ENCODE assay signal across 22 mouse cellular contexts in the genomic region with DNA sequence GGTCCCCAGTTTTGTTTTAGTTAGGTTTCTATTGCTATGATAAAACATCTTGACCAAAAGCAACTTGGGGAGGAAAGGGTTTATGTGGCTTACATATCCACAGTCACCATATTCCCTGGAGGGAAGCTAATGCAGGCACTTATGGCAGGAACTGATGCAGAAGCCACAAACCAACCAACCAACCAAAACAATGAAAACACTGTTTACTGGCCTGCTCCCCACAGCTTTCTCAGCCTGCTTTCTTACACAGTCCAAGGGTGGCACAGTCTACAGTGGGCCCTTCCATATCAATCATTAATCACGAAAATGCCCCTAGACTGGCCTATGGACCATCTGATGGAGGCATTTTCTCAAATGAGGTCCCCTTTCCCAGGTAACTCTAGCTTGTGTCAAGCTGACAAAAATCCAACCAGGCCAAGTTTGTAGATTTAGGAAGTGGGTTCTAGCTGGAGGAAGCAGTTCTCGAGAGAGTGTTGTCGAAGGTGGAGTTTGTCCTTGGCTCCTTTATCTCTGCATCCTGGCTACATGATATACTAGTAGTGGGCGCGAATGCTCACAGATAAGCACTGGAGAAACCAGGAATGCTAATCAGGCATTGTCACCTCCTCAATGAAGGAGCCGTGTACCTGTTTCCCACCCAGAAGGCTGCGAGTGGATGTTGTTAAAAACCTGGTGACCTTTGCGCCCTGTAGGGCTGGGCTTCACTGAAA. TPM values are rescaled to one million over a fixed set of nuclear protein-coding genes. Genes with fewer than 3 reads are reported as not detected.
"Had no signal": no experiment of that assay in that cellular context is flagged by ENCODE, and none has a peak within 500 bp of the region (broad histone marks: within the 10 kb centered on the region; RNA-seq: fewer than 3 reads in every experiment).

No protein-coding gene starts in this region.

- H3K4me1 ChIP-seq: limb, embryonic 13.5 days; midbrain, embryonic 10.5 days; neural tube, embryonic 12.5 days; stomach, embryonic 15.5 days had no signal

- H3K27me3 ChIP-seq: limb, embryonic 13.5 days; neural tube, embryonic 12.5 days; stomach, embryonic 15.5 days had no signal

- H3K4me3 ChIP-seq: layer of hippocampus, adult 2 months; limb, embryonic 13.5 days; midbrain, embryonic 10.5 days; neural tube, embryonic 12.5 days; stomach, embryonic 15.5 days had no signal

- H3K4me2 ChIP-seq: limb, embryonic 13.5 days; neural tube, embryonic 12.5 days; stomach, embryonic 15.5 days had no signal

- ATAC-seq: inflammation-experienced regulatory T-cells, adult 6 months had no signal

- H3K27ac ChIP-seq: layer of hippocampus, adult 2 months; limb, embryonic 13.5 days; midbrain, embryonic 10.5 days; neural tube, embryonic 12.5 days; stomach, embryonic 15.5 days had no signal

- DNase-seq: kidney, adult 18-20 months; kidney, postnatal 10 days; kidney, postnatal 4 days; left cerebral cortex, postnatal 4 days; lung, adult 18-20 months; midbrain, embryonic 14.5 days; thymus, adult 2 months; thymus, postnatal 25 days had no signal

- H3K9me3 ChIP-seq: limb, embryonic 13.5 days; midbrain, embryonic 10.5 days; neural tube, embryonic 12.5 days; stomach, embryonic 15.5 days had no signal

- H3K9ac ChIP-seq: limb, embryonic 13.5 days; neural tube, embryonic 12.5 days; stomach, embryonic 15.5 days had no signal

RNA-seq across cellular contexts. Expression of a gene that starts 35.9 kb away (rescaled TPM):
- total RNA-seq: layer of hippocampus, adult 2 months; layer of hippocampus, postnatal 10 days; left cerebral cortex, postnatal 4 days; megakaryocyte progenitor cell, adult 5-6 weeks; monocyte, adult 5-6 weeks; neutrophil, adult 5-6 weeks had no signal
- polyA plus RNA-seq: inflammation-experienced regulatory T-cells, adult 6 months; lung, embryonic 16.5 days; midbrain, embryonic 14.5 days; neural tube, embryonic 12.5 days; spleen, adult 2 months; testis, adult 2 months; thymus, adult 2 months; urinary bladder, adult 2 months had no signal
